Mouse (Mus musculus) heart, embryonic 12.5 days (tissue): ENCODE measurements around the gene Plxnb2. TPM values are rescaled to one million over a fixed set of nuclear protein-coding genes. Genes with fewer than 3 reads are reported as not detected.
A peak's percentile ranks its signal among the peaks of the same experiment; 100 is the strongest.

ENCODE experiments used
- ATAC-seq: fragments of 200-750 bp; cut with Nextera tagmentation; 2 replicates; pipeline ENCODE4 v1.8.0; 2017; ENCODE audit warnings: moderate TSS enrichment, moderate library complexity; ENCODE audit not compliant: insufficient number of reproducible peaks, low FRiP score
- H3K27ac ChIP-seq: fragments of 300-500 bp; sonication (generic); 2 replicates; pipeline ENCODE4 v1.5.1; 2016; ENCODE audit warnings: mild to moderate bottlenecking, moderate library complexity; ENCODE audit not compliant: poor library complexity, severe bottlenecking
- H3K27me3 ChIP-seq: fragments of 300-500 bp; sonication (generic); replicated peaks from 2 replicates; pipeline ENCODE4 v1.6.1; 2016; ENCODE audit warnings: mild to moderate bottlenecking, moderate library complexity
- H3K36me3 ChIP-seq: fragments of 300-500 bp; sonication (generic); 2 replicates; pipeline ENCODE4 v1.6.1; 2016; ENCODE audit warnings: mild to moderate bottlenecking, moderate library complexity
- H3K4me1 ChIP-seq: fragments of 300-500 bp; sonication (generic); replicated peaks from 2 replicates; pipeline ENCODE4 v1.6.1; 2016; ENCODE audit warnings: mild to moderate bottlenecking
- H3K4me2 ChIP-seq: fragments of 300-500 bp; sonication (generic); 2 replicates; pipeline ENCODE4 v1.6.1; 2016; ENCODE audit warnings: mild to moderate bottlenecking, moderate library complexity
- H3K4me3 ChIP-seq: fragments of 300-500 bp; sonication (generic); 2 replicates; pipeline ENCODE4 v1.5.1; 2016; ENCODE audit warnings: mild to moderate bottlenecking
- H3K9ac ChIP-seq: fragments of 300-500 bp; sonication (generic); 2 replicates; pipeline ENCODE4 v1.6.1; 2016; ENCODE audit warnings: mild to moderate bottlenecking, moderate library complexity
- H3K9me3 ChIP-seq: fragments of 300-500 bp; sonication (generic); replicated peaks from 2 replicates; pipeline ENCODE4 v1.6.1; 2016; ENCODE audit warnings: mild to moderate bottlenecking, moderate library complexity
- WGBS: fragments of 180-500 bp; shearing (Covaris S2); methylation state at CpG from one replicate; pipeline ENCODE4 v1.1.7; 2016; 5-methylcytosine and 5-hydroxymethylcytosine counted together
- microRNA-seq: library from miRNA; unstranded; fragments of <30 nt; microRNA quantifications from one replicate; pipeline ENCODE4, GENCODE M21; 2017
- polyA plus RNA-seq: library from polyadenylated mRNA; unstranded; fragments of >200 nt; fragmentation: Nextera tagmentation; extraction: Ambion mirVana; gene quantifications from 2 replicates; pipeline ENCODE4 v1.2.1, GENCODE M21; 2016

Plxnb2 gene
- polyA plus RNA-seq, 1 experiment from 2014 or later, result 124 TPM

DNA sequence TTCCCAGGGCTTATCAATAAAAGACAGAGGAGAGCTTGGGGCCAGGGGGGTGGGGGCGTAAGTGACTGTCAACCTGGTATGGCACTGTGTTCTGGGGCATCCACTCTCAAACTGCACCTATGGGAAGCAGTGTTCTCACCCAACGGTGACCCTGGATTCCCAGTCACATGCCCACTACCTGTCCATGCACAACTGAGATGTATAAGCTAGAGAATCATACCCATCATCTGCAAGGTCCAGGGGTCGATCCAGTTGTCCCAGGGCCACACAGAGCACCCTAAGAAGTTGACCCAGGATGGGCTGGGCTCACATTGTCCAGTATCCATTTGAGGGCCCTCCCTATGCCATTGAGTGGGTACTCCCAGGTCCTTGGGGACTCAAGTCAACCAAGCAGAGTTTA lies 56.3 kb downstream of the Plxnb2 start:
- Histone ChIP-seq H3K9me3 (no peaks in the 10 kb centered on the region), H3K27me3 (no peaks in the 10 kb centered on the region), H3K9ac (no peak overlapping the region), H3K4me1 (peaks cover 43% of the 10 kb centered on the region), H3K4me3 (no peak overlapping the region), H3K36me3 (peaks cover 18% of the 10 kb centered on the region), H3K4me2 (no peak overlapping the region), H3K27ac (no peak overlapping the region)
- ATAC-seq, result no peak
- 95% methylated on average over 3 of the region's 3 CpGs for WGBS

DNA sequence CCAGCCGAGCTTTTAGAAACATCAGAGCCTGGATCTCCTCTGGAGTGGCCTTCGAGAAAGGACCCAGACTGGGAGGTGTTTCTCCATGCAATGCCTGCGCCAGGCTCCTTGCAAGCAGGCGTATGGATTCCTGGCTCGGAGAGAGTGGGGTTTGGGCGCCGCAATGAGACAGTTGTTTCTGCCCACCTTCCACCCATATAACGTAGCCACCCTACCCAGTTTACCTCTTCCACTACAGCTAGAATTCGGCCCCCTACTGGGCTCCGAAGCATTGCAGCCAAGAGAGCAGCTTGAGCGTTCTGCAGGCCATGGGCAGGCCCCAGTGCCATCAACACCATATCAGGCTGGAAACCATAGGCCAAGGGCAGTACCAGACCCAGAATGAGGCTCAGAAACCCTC lies 57.0 kb downstream of the Plxnb2 start:
- H3K4me3 ChIP-seq, result peak overlapping the region; percentile 90
- H3K4me2 ChIP-seq, result peak overlapping the region; percentile 96
- no peaks in the 10 kb centered on the region for H3K27me3 ChIP-seq
- no peaks in the 10 kb centered on the region for H3K9me3 ChIP-seq
- peaks cover 40% of the 10 kb centered on the region for H3K4me1 ChIP-seq
- H3K27ac ChIP-seq, result peak overlapping the region; percentile 49; the same call in 1 of the 2 replicates
- no peak for ATAC-seq
- H3K36me3 ChIP-seq, result peaks cover 23% of the 10 kb centered on the region
- WGBS, result 35% methylated on average over 11 of the region's 11 CpGs
- H3K9ac ChIP-seq, result peak overlapping the region; percentile 85

DNA sequence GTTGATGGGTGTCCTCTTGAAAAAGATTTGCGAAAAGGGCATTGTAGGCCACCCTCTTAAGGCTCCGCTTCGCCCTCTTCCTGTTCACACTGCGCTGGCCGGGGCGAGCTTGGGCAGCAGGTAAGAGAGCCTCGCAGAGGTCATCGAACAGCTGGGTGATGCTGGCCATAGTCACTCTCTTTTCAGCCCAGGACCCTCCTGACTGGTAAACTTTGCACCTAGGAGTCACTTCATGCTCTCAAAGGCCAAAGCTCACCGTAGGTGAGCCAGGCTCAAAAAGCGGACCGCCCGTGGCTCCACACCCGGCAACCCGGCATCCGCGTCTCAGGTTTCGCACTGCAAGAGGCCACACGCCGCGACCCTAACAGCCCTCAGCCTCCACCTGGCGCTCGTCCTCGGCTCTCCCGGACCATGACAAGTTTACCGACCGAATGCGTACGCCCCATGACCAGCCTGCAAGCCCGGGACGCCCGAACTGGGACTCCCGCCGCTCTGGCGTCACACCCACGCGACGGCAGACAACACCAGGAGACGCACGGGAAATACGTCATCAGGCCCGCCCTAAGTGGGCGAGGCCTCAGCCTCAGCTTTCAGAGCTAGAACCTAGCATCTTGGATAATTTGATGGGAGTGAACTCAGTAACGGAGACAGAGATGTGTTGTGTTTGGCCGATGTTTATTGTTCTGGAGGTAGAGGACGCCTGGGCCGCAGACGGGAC lies 57.8 kb downstream of the Plxnb2 start, which contains the start of gene Tubgcp6:
Gene Tubgcp6, minus strand, starts transcription at position 464 of the 718 bp plus-strand sequence.
- peak within 1 kb of the TSS; percentile 85 for H3K9ac ChIP-seq
- peaks cover 36% of the 10 kb centered on the region for H3K4me1 ChIP-seq
- peaks cover 29% of the 10 kb centered on the region for H3K36me3 ChIP-seq
- peak within 1 kb of the TSS; percentile 90 for H3K4me3 ChIP-seq
- peak within 1 kb of the TSS; percentile 53; the same call in 1 of the 2 replicates for H3K27ac ChIP-seq
- no peaks in the 10 kb centered on the region for H3K27me3 ChIP-seq
- peak; percentile 89 for ATAC-seq
- H3K4me2 ChIP-seq, result peak within 1 kb of the TSS; percentile 96
- no peaks in the 10 kb centered on the region for H3K9me3 ChIP-seq
- WGBS, result under 1% methylated on average over 47 of the region's 47 CpGs

DNA sequence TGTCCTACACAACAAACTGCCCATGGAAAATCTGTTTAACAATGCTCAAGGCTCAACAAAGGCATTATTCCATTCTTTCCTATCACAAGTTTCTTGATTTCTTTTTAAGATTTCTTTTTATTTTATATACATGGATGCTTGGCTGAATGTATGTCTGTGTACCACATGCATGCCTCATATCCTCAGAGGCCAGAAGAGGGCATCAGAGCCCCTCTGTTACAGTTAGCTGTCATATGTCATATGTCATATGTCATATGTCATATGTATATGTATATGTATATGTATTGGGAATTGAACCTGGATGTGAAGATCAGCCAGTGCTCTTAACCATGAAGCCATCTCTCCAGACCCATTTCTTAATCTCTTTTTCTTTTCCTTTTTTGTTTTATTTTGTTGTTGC lies 62.6 kb downstream of the Plxnb2 start:
- ATAC-seq, result no peak
- Histone ChIP-seq H3K36me3 (peaks cover 62% of the 10 kb centered on the region), H3K9ac (no peak overlapping the region), H3K9me3 (no peaks in the 10 kb centered on the region), H3K4me1 (peaks cover 23% of the 10 kb centered on the region), H3K27ac (no peak overlapping the region), H3K27me3 (no peaks in the 10 kb centered on the region), H3K4me3 (no peak overlapping the region), H3K4me2 (no peak overlapping the region)

DNA sequence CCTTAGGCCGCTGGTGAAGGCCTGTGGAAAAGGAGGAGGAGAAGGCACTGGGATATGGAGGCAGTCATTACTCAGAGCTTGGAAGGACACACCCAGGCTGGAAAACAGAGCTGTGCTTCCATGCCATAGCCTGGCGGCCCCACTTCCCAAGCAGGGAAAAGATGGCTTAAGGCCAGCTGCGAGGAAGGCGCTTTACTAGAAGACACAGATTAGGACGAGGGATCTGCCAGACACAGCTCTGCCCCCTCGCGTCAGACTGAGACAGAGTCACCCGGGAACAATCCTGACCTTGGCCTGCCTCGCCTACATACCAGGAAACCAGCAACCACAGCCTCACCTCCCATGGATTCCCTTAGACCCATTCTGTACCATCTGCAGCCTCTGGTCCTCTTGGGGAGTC lies 70.4 kb downstream of the Plxnb2 start:
- Histone ChIP-seq H3K27ac (no peak overlapping the region), H3K9me3 (no peaks in the 10 kb centered on the region), H3K4me2 (no peak overlapping the region), H3K36me3 (peaks cover 88% of the 10 kb centered on the region), H3K4me3 (no peak overlapping the region), H3K9ac (no peak overlapping the region), H3K4me1 (no peaks in the 10 kb centered on the region), H3K27me3 (no peaks in the 10 kb centered on the region)
- no peak for ATAC-seq
- 67% methylated on average over 9 of the region's 9 CpGs for WGBS

DNA sequence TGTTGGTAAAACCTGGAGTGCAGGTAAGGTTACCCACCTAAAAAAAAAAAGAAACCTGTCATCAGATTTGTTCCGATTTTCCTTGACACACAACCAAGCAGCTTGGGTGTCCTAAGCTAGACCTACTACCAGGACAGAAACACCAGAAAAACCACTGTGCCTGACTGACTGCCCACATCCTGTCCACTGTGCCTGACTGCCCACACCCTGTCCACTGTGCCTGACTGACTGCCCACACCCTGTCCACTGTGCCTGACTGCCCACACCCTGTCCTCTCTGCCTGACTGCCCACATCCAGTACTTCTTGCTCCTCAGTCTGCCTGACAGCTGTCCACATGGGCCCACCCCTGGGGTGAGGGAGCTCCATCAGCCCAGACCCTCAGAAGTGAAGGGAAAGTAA lies 73.6 kb downstream of the Plxnb2 start:
- 83% methylated on average over 1 of the region's 1 CpGs for whole genome bisulfite sequencing
- no peak for ATAC-seq
- no peak overlapping the region for H3K4me3 ChIP-seq

DNA sequence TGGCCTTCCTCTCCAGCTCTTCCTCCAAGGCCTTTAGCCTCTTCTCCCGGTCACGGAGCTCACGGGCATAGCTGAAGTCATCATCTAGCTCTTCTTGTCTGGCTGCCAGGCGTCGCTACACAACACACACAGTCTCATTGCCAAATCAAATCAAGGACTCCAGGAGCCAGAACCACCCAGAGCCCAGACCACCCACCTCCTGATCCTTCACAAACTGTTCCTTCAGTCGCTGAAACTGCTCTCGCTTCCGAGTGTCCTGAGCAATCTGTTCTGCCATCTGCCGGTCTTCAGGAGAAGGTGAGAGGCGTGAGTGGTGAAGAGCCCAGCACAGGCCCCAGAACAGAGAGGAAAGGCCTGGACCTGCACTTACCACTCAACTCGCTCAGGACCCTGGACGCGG lies 74.5 kb downstream of the Plxnb2 start:
- no peak for ATAC-seq
- Histone ChIP-seq H3K4me1 (no peaks in the 10 kb centered on the region), H3K9ac (no peak overlapping the region), H3K4me2 (no peak overlapping the region), H3K4me3 (no peak overlapping the region), H3K27me3 (no peaks in the 10 kb centered on the region), H3K36me3 (peaks cover 99% of the 10 kb centered on the region), H3K9me3 (no peaks in the 10 kb centered on the region), H3K27ac (no peak overlapping the region)
- WGBS, result 89% methylated on average over 13 of the region's 13 CpGs

More for the DNA sequence above, 73.6 kb downstream of the Plxnb2 start:
- H3K9ac ChIP-seq, result no peak overlapping the region
- H3K9me3 ChIP-seq, result no peaks in the 10 kb centered on the region
- no peak overlapping the region for H3K4me2 ChIP-seq
- no peaks in the 10 kb centered on the region for H3K4me1 ChIP-seq
- H3K36me3 ChIP-seq, result peaks cover 96% of the 10 kb centered on the region
- H3K27me3 ChIP-seq, result no peaks in the 10 kb centered on the region
- no peak overlapping the region for H3K27ac ChIP-seq

Small RNA genes within 50 kb of the gene (microRNA-seq; reads per million reads assigned to microRNA genes)
- 1.7 reads per million for gene Mir6958
- not detected for gene Mir7118

Other genes starting within 250 kb of the Plxnb2 start
- not detected in 2 replicates for gene Ttll8, start 226.4 kb downstream of the Plxnb2 start, polyA plus RNA-seq
- gene Mlc1, start 201.8 kb downstream of the Plxnb2 start, polyA plus RNA-seq, result 0.06 TPM in 1 of 2 replicates, not detected in the other
- 56.9 and 60.3 TPM in 2 replicates for gene Mov10l1, start 197.9 kb downstream of the Plxnb2 start, polyA plus RNA-seq
- gene Panx2, start 121.1 kb downstream of the Plxnb2 start, polyA plus RNA-seq, result 1.8 and 2.4 TPM in 2 replicates
- gene Trabd, start 105.7 kb downstream of the Plxnb2 start, polyA plus RNA-seq, result 51.7 and 53.5 TPM in 2 replicates
- gene Selenoo, start 91.7 kb downstream of the Plxnb2 start, polyA plus RNA-seq, result 12.4 and 12.6 TPM in 2 replicates
- gene Tubgcp6, start 57.7 kb downstream of the Plxnb2 start, polyA plus RNA-seq, result 13.7 and 15.8 TPM in 2 replicates
- gene Hdac10, start 52.1 kb downstream of the Plxnb2 start, polyA plus RNA-seq, result 12.7 and 13.4 TPM in 2 replicates
- gene Mapk12, start 40.1 kb downstream of the Plxnb2 start, polyA plus RNA-seq, result 19.9 and 20.1 TPM in 2 replicates
- gene Mapk11, start 31.2 kb downstream of the Plxnb2 start, polyA plus RNA-seq, result 3.7 and 4.6 TPM in 2 replicates
- gene Dennd6b, start 15.7 kb upstream of the Plxnb2 start, polyA plus RNA-seq, result 19.9 and 20.2 TPM in 2 replicates
- gene Ppp6r2, start 30.8 kb upstream of the Plxnb2 start, polyA plus RNA-seq, result 21.0 and 25.9 TPM in 2 replicates
- gene Sbf1, start 134.5 kb upstream of the Plxnb2 start, polyA plus RNA-seq, result 45.0 and 46.3 TPM in 2 replicates
- 0.77 and 1.0 TPM in 2 replicates for gene Adm2, start 141.9 kb upstream of the Plxnb2 start, polyA plus RNA-seq
- not detected in 2 replicates for gene Miox, start 153.6 kb upstream of the Plxnb2 start, polyA plus RNA-seq
- 46.9 and 49.4 TPM in 2 replicates for gene Lmf2, start 174.9 kb upstream of the Plxnb2 start, polyA plus RNA-seq
- gene Ncaph2, start 174.9 kb upstream of the Plxnb2 start, polyA plus RNA-seq, result 112 and 116 TPM in 2 replicates
- gene Sco2, start 193.1 kb upstream of the Plxnb2 start, polyA plus RNA-seq, result 5.6 TPM in 2 replicates
- 1.3 and 1.6 TPM in 2 replicates for gene Tymp, start 196.3 kb upstream of the Plxnb2 start, polyA plus RNA-seq
- gene Odf3b, start 198.5 kb upstream of the Plxnb2 start, polyA plus RNA-seq, result 0.27 and 0.44 TPM in 2 replicates
- gene Klhdc7b, start 204.1 kb upstream of the Plxnb2 start, polyA plus RNA-seq, result 0.09 TPM in 1 of 2 replicates, not detected in the other
- not detected in 2 replicates for gene Syce3, start 229.7 kb upstream of the Plxnb2 start, polyA plus RNA-seq
- 138 and 149 TPM in 2 replicates for gene Cpt1b, start 245.1 kb upstream of the Plxnb2 start, polyA plus RNA-seq
- gene C730034F03Rik, start 248.8 kb upstream of the Plxnb2 start, polyA plus RNA-seq, result 2.9 and 3.4 TPM in 2 replicates
- gene Gm44502, start 248.9 kb upstream of the Plxnb2 start, polyA plus RNA-seq, result 0.59 and 0.68 TPM in 2 replicates
- 59.6 and 67.0 TPM in 2 replicates for gene Chkb, start 249.1 kb upstream of the Plxnb2 start, polyA plus RNA-seq